Mouse (Mus musculus): Measurements from ENCODE around the gene Ier5l. TPM values are rescaled to one million over a fixed set of nuclear protein-coding genes. Genes with fewer than 3 reads are reported as not detected.

The Ier5l gene
- polyA plus RNA-seq, 1 experiment from 2014 or later: 2.1 TPM

DNA sequence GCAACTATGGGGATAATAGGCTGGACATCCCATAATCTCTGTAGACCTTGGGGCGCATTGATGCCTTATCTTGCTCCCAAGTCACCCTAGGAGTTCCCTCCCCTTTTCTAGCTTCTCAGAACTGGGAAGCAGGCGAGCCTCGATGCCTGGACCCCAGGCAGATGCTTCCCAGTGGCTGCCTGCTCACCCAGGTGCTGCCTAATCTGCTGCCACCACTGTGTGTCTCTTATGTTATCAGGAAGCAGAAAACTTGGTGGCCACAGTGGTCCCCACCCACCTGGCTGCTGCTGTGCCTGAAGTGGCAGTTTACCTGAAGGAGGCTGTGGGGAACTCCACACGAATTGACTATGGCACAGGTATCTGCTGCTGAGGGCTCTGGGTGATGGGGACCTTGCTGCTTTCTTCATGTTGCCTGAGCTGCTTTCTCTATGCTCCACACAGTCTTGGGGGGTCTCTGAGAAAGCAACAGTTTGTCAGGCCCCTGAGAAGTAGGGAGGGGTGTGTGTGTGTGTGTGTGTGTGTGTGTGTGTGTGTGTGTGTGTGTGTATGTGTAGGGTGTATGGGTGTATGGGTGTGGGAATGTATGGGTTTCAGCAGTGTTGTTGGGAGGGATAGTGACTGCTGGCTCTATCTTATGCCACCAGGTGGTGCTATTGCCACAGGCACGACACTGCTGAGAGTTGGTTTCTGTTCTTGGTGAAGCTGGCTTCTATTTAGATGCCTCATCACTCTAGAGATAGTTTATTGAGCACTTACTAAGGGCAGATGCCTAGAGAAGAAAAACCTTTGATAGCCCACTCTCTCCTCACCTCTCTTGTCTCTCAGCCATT, 38.5 kb downstream of the Ier5l start:
- Histone ChIP-seq H3K9me3 (ENCODE audit: control insufficient read depth, low read length) (no peaks in the 10 kb centered on the region), H3K27me3 (replicated peaks; ENCODE audit: control insufficient read depth, insufficient read depth, low read length) (no peaks in the 10 kb centered on the region), H3K27ac (ENCODE audit: low read depth) (no peak overlapping the region), H3K36me3 (ENCODE audit: control insufficient read depth, insufficient read depth, low read length) (peaks cover 78% of the 10 kb centered on the region), H3K4me3 (ENCODE audit: low read depth, low read length) (no peak overlapping the region), H3K4me1 (replicated peaks; ENCODE audit: control insufficient read depth, insufficient read depth, low read length) (peaks cover 8% of the 10 kb centered on the region), H3K9ac (ENCODE audit: low read length) (no peak overlapping the region), H3K4me2 (ENCODE audit: low read length) (no peak overlapping the region)
- ATAC-seq (replicated peaks; ENCODE audit: low FRiP score, low TSS enrichment, low read depth) (peak; percentile 77), DNase-seq (ENCODE audit: low spot score) (no peak)
- 58% methylated on average over 5 of the region's 5 CpGs for WGBS

- DNase-seq (ENCODE audit: low spot score) (no peak), ATAC-seq (replicated peaks; ENCODE audit: low FRiP score, low TSS enrichment, low read depth) (no peak)
- H3K4me2 ChIP-seq (ENCODE audit: low read length): no peak overlapping the region
- peaks cover 77% of the 10 kb centered on the region for H3K36me3 ChIP-seq (ENCODE audit: control insufficient read depth, insufficient read depth, low read length)
- no peak overlapping the region for H3K4me3 ChIP-seq (ENCODE audit: low read depth, low read length)
- no peaks in the 10 kb centered on the region for H3K4me1 ChIP-seq (replicated peaks; ENCODE audit: control insufficient read depth, insufficient read depth, low read length)
- H3K9me3 ChIP-seq (ENCODE audit: control insufficient read depth, low read length): no peaks in the 10 kb centered on the region
- no peak overlapping the region for H3K27ac ChIP-seq (ENCODE audit: low read depth)
- H3K27me3 ChIP-seq (replicated peaks; ENCODE audit: control insufficient read depth, insufficient read depth, low read length): no peaks in the 10 kb centered on the region
- no peak overlapping the region for H3K9ac ChIP-seq (ENCODE audit: low read length)
Measured at GRCm38 (mm10) chr2:30429156-30429555, 44.9 kb downstream of the Ier5l start.

Other genes with a start within 250 kb of the Ier5l start
- gene Lrrc8a, start 236.5 kb downstream of the Ier5l start, polyA plus RNA-seq (2014; fragmentation: Nextera tagmentation; extraction: Ambion mirVana): 43.3 and 43.7 TPM in 2 replicates
- 0.05 and 0.28 TPM in 2 replicates for gene Gm28035, start 233.7 kb downstream of the Ier5l start, polyA plus RNA-seq (2014; fragmentation: Nextera tagmentation; extraction: Ambion mirVana)
- 13.3 and 14.1 TPM in 2 replicates for gene Phyhd1, start 208.0 kb downstream of the Ier5l start, polyA plus RNA-seq (2014; fragmentation: Nextera tagmentation; extraction: Ambion mirVana)
- gene Gm28038, start 193.2 kb downstream of the Ier5l start, polyA plus RNA-seq (2014; fragmentation: Nextera tagmentation; extraction: Ambion mirVana): not detected in 2 replicates
- gene Dolk, start 187.9 kb downstream of the Ier5l start, polyA plus RNA-seq (2014; fragmentation: Nextera tagmentation; extraction: Ambion mirVana): 31.9 and 34.1 TPM in 2 replicates
- gene Nup188, start 187.8 kb downstream of the Ier5l start, polyA plus RNA-seq (2014; fragmentation: Nextera tagmentation; extraction: Ambion mirVana): 45.2 and 45.9 TPM in 2 replicates
- 60.9 and 65.9 TPM in 2 replicates for gene Sh3glb2, start 114.9 kb downstream of the Ier5l start, polyA plus RNA-seq (2014; fragmentation: Nextera tagmentation; extraction: Ambion mirVana)
- gene Miga2, start 110.0 kb downstream of the Ier5l start, polyA plus RNA-seq (2014; fragmentation: Nextera tagmentation; extraction: Ambion mirVana): 22.0 and 24.2 TPM in 2 replicates
- 40.0 and 41.7 TPM in 2 replicates for gene Dolpp1, start 82.0 kb downstream of the Ier5l start, polyA plus RNA-seq (2014; fragmentation: Nextera tagmentation; extraction: Ambion mirVana)
- gene Crat, start 58.4 kb downstream of the Ier5l start, polyA plus RNA-seq (2014; fragmentation: Nextera tagmentation; extraction: Ambion mirVana): 22.6 and 25.3 TPM in 2 replicates
- 76.6 and 78.2 TPM in 2 replicates for gene Ptpa, start 58.2 kb downstream of the Ier5l start, polyA plus RNA-seq (2014; fragmentation: Nextera tagmentation; extraction: Ambion mirVana)
- gene Cstad, start 120.8 kb upstream of the Ier5l start, polyA plus RNA-seq (2014; fragmentation: Nextera tagmentation; extraction: Ambion mirVana): 0.99 and 1.1 TPM in 2 replicates